Mouse (Mus musculus) B cell, adult 67 days (primary cell): ENCODE results near the gene H2-Q10. TPM values are rescaled to one million over a fixed set of nuclear protein-coding genes. Genes with fewer than 3 reads are reported as not detected.

Source experiments
- total RNA-seq, 2 experiments: library from RNA; stranded (reverse); gene quantifications; 4 replicates each; pipeline ENCODE4 v1.2.4; 2023

The H2-Q10 gene
- 10 to 100 TPM; 53.7 to 58.6 TPM for total RNA-seq

DNA sequence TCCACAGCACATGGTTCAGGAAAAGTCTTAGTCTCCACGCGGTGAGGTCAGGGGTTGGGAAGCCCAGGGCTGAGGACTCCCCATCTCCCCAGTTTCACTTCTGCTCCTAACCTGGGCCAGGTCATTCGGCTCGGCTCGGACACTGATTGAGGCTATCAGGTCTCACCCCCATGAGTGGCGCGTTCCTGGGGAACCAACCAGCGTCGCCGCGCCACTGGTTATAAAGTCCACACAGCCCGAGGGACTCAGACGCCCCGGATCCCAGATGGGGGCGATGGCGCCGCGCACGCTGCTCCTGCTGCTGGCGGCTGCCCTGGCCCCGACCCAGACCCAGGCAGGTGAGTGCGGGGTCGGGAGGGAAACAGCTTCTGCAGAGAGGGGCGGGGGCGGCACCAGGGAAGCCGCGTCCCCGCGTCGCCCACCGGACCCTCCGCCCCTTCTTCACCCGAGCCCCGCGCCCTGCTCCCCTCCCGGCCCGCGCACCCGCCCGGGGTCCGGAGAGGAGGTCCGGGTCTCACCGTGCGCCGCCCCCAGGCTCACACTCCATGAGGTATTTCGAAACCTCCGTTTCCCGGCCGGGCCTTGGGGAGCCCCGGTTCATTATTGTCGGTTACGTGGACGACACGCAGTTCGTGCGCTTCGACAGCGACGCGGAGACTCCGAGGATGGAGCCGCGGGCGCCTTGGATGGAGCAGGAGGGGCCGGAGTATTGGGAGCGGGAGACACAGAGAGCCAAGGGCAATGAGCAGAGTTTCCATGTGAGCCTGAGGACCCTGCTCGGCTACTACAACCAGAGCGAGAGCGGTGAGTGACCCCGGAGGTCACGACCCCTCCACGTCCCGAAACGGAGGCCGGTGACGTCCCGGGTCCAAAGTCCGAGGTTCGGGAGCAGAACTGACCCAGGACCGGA lies at the start of gene H2-Q10:
TSS of gene H2-Q10 (plus strand) at position 248 of the 910 bp plus-strand sequence.

GRCm38 (mm10) chr17:35424624-35425416 lies 45.1 kb upstream of the H2-Q10 start, which contains the start of gene H2-Q6:
H2-Q6 (plus strand) TSS chr17:35424850.

GRCm38 (mm10) chr17:35438885-35439284 lies 31.0 kb upstream of the H2-Q10 start, which contains the start of gene H2-Q7:
H2-Q7 (plus strand) TSS chr17:35439155.

DNA sequence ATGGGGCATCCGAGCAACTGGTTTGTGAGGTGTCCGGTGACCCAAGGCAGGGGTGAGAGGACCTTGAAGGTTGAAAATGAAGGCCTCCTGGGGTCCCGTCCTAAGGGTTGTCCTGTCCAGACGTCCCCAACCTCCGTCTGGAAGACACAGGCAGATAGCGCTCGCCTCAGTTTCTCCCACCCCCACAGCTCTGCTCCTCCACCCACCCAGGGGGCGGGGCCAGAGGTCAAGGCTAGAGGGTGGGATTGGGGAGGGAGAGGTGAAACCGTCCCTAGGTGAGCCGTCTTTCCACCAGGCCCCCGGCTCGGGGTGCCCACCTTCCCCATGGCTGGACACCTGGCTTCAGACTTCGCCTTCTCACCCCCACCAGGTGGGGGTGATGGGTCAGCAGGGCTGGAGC lies 35.9 kb downstream of the H2-Q10 start, which contains the start of gene Pou5f1:
TSS of gene Pou5f1 (plus strand) at position 243 of the 400 bp plus-strand sequence.

GRCm38 (mm10) chr17:35516652-35517500 lies 47.0 kb downstream of the H2-Q10 start, which contains the start of the genes Tcf19 and Cchcr1:
Tcf19 (minus strand) TSS chr17:35516824.
Cchcr1 (plus strand) TSS chr17:35517100.

Other genes with a start within 250 kb of the H2-Q10 start
- not detected for gene Gm16181, start 249.3 kb upstream of the H2-Q10 start, total RNA-seq
- 1 to 10 TPM; 1.2 to 2.9 TPM for gene Atp6v1g2, start 236.4 kb upstream of the H2-Q10 start, total RNA-seq
- 10 to 100 TPM; 11.2 to 16.2 TPM for gene Nfkbil1, start 234.3 kb upstream of the H2-Q10 start, total RNA-seq
- 100 to 1,000 TPM; 440 to 473 TPM for gene Ddx39b, start 228.3 kb upstream of the H2-Q10 start, total RNA-seq
- gene H2-D1, start 207.4 kb upstream of the H2-Q10 start, total RNA-seq: 1,000 to 10,000 TPM; 1,708 to 1,769 TPM
- gene H2-Q1, start 149.7 kb upstream of the H2-Q10 start, total RNA-seq: 10 to 100 TPM in 1 of 2 experiments, 1 to 10 TPM in 1; 9.7 to 10.1 TPM
- gene H2-Q2, start 127.8 kb upstream of the H2-Q10 start, total RNA-seq: 1 to 10 TPM; 8.2 to 8.9 TPM
- gene H2-Q4, start 90.5 kb upstream of the H2-Q10 start, total RNA-seq: 100 to 1,000 TPM; 285 to 307 TPM
- 100 to 1,000 TPM; 249 to 254 TPM for gene H2-Q6, start 45.2 kb upstream of the H2-Q10 start, total RNA-seq
- 100 to 1,000 TPM; 133 to 144 TPM for gene H2-Q7, start 30.9 kb upstream of the H2-Q10 start, total RNA-seq
- 1 to 10 TPM in 1 of 2 experiments, under 1 TPM in 1; 0.42 to 1.7 TPM for gene Pou5f1, start 35.9 kb downstream of the H2-Q10 start, total RNA-seq
- 1 to 10 TPM; 3.7 to 4.6 TPM for gene Tcf19, start 46.7 kb downstream of the H2-Q10 start, total RNA-seq
- 10 to 100 TPM; 12.4 TPM for gene Cchcr1, start 47.0 kb downstream of the H2-Q10 start, total RNA-seq
- gene Psors1c2, start 63.1 kb downstream of the H2-Q10 start, total RNA-seq: under 1 TPM in 1 of 2 experiments, not detected in 1; 0.90 TPM
- not detected for gene Cdsn, start 82.0 kb downstream of the H2-Q10 start, total RNA-seq
- gene 2300002M23Rik, start 97.4 kb downstream of the H2-Q10 start, total RNA-seq: not detected
- gene Sfta2, start 131.5 kb downstream of the H2-Q10 start, total RNA-seq: not detected
- not detected for gene Gm9573, start 156.5 kb downstream of the H2-Q10 start, total RNA-seq
- gene Mucl3, start 173.6 kb downstream of the H2-Q10 start, total RNA-seq: not detected
- gene Vars2, start 197.5 kb downstream of the H2-Q10 start, total RNA-seq: 10 to 100 TPM; 46.4 to 58.1 TPM
- 10 to 100 TPM; 16.1 to 23.9 TPM for gene Gtf2h4, start 203.7 kb downstream of the H2-Q10 start, total RNA-seq
- gene Ddr1, start 234.5 kb downstream of the H2-Q10 start, total RNA-seq: under 1 TPM in 1 of 2 experiments, not detected in 1; 0.44 TPM